Mouse (Mus musculus): ENCODE measurements around the gene Napsa. TPM values are rescaled to one million over a fixed set of nuclear protein-coding genes. Genes with fewer than 3 reads are reported as not detected.

Gene Napsa
- polyA plus RNA-seq, 1 experiment from 2014 or later = 0.42 TPM

DNA sequence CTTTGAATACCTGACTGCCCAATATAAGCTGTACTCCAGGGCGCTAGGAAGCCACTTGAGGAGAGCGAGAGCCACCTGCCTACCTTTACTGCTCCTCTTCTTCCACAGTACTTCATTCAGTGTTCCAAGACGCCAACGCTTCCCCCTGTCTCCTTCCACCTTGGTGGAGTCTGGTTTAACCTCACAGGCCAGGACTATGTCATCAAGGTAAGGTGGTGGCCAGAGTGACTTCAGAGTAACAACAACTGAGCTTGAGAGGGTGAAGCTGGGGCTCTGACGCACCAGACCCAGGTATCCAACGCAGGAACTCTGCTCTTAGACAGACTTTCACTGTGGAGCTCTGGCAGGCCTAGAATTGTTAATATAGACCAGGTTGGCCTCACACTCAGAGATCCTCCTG lies 13.4 kb downstream of the Napsa start:
- no peaks in the 10 kb centered on the region for H3K9me3 ChIP-seq (replicated peaks)
- WGBS = 96% methylated on average over 6 of the region's 6 CpGs
- H3K4me1 ChIP-seq = peaks cover 43% of the 10 kb centered on the region
- no peaks in the 10 kb centered on the region for H3K36me3 ChIP-seq
- H3K27me3 ChIP-seq (ENCODE audit: low read depth, poor library complexity, severe bottlenecking) = peaks cover 55% of the 10 kb centered on the region
- no peak overlapping the region for H3K27ac ChIP-seq (replicated peaks)
- no peak overlapping the region for H3K4me3 ChIP-seq
- DNase-seq (ENCODE audit: low spot score) = no peak

DNA sequence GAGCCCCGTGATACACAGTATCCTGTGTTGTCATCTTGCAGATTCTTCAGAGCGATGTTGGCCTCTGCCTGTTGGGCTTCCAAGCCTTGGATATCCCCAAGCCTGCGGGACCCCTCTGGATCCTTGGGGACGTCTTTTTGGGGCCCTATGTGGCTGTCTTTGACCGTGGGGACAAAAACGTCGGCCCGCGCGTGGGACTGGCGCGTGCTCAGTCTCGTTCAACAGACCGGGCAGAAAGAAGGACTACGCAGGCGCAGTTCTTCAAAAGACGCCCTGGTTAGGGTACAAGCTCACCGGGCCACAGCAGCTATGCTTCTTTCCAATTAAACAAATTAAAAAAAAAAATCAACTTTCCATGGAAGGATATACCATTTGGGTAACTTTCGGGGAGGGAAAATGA lies 14.3 kb downstream of the Napsa start:
- H3K27ac ChIP-seq (replicated peaks) = peak overlapping the region; percentile 71
- H3K4me3 ChIP-seq = peak overlapping the region; percentile 72
- peak; percentile 60 for DNase-seq (ENCODE audit: low spot score)
- H3K4me1 ChIP-seq = peaks cover 52% of the 10 kb centered on the region
- no peaks in the 10 kb centered on the region for H3K36me3 ChIP-seq
- H3K9me3 ChIP-seq (replicated peaks) = no peaks in the 10 kb centered on the region
- peaks cover 64% of the 10 kb centered on the region for H3K27me3 ChIP-seq (ENCODE audit: low read depth, poor library complexity, severe bottlenecking)
- WGBS = 11% methylated on average over 19 of the region's 19 CpGs

DNA sequence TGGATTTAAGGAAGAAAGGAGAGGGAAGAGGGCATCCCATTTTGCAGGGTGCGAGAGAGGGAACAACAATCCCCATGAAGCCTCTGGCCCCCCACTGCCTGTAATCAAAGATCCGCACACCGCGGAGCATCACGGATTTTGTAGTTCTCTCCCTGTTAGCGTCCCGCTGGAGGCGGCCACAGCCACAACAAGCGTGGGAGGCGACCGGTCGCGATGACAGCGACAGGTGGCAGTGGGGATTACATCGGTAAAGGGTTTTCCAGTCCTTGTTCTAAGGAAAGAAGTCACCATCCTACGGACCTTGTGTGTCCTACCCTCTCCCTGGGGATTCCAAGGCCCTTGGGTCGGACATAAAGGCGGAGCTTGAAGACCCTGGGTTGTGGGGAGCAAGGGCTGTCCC lies 14.8 kb downstream of the Napsa start:
- H3K27me3 ChIP-seq (ENCODE audit: low read depth, poor library complexity, severe bottlenecking) = peaks cover 68% of the 10 kb centered on the region
- H3K27ac ChIP-seq (replicated peaks) = peak overlapping the region; percentile 71
- no peaks in the 10 kb centered on the region for H3K36me3 ChIP-seq
- peak overlapping the region; percentile 72 for H3K4me3 ChIP-seq
- H3K4me1 ChIP-seq = peaks cover 56% of the 10 kb centered on the region
- WGBS = under 1% methylated on average over 18 of the region's 18 CpGs
- peak; percentile 84 for DNase-seq (ENCODE audit: low spot score)
- H3K9me3 ChIP-seq (replicated peaks) = no peaks in the 10 kb centered on the region

- Histone ChIP-seq H3K27ac (replicated peaks) (no peak overlapping the region), H3K9me3 (replicated peaks) (no peaks in the 10 kb centered on the region), H3K4me3 (peak overlapping the region; percentile 72), H3K4me1 (peaks cover 64% of the 10 kb centered on the region), H3K27me3 (ENCODE audit: low read depth, poor library complexity, severe bottlenecking) (peaks cover 76% of the 10 kb centered on the region), H3K36me3 (no peaks in the 10 kb centered on the region)
- 39% methylated on average over 6 of the region's 6 CpGs for WGBS
- DNase-seq (ENCODE audit: low spot score) = no peak
Observed at GRCm38 (mm10) chr7:44587676-44588075, 15.5 kb downstream of the Napsa start.

- Histone ChIP-seq H3K36me3 (no peaks in the 10 kb centered on the region), H3K9me3 (replicated peaks) (no peaks in the 10 kb centered on the region), H3K27ac (replicated peaks) (peak overlapping the region; percentile 49), H3K4me3 (peak overlapping the region; percentile 72), H3K4me1 (peaks cover 70% of the 10 kb centered on the region), H3K27me3 (ENCODE audit: low read depth, poor library complexity, severe bottlenecking) (peaks cover 82% of the 10 kb centered on the region)
- 13% methylated on average over 12 of the region's 12 CpGs for WGBS
- no peak for DNase-seq (ENCODE audit: low spot score)
Observed at GRCm38 (mm10) chr7:44588338-44588737, 16.2 kb downstream of the Napsa start.

DNA sequence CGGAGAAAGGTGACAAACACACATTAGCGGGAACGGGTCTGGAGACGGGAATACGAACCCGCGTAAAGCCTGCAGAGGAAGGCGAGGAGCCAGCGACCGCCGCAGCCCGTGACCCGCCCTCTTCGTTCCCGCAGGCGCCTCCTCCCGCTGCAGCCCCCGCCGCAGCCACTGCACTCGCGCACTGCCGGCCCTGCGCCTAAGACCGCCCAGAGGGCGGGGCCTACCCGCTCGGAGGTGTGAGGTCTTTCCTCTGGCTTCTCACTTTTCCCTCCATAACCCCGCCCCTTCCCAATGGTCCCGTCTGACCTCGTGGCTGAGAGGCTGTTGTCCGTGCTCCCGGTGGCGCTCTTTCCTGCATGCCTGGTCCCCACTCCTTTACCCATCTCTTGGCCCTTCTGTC lies 17.0 kb downstream of the Napsa start:
- Histone ChIP-seq H3K4me3 (peak overlapping the region; percentile 72), H3K9me3 (replicated peaks) (no peaks in the 10 kb centered on the region), H3K27me3 (ENCODE audit: low read depth, poor library complexity, severe bottlenecking) (peaks cover 88% of the 10 kb centered on the region), H3K4me1 (peaks cover 78% of the 10 kb centered on the region), H3K27ac (replicated peaks) (peak overlapping the region; percentile 49), H3K36me3 (no peaks in the 10 kb centered on the region)
- peak; percentile 85 for DNase-seq (ENCODE audit: low spot score)
- WGBS = 0% methylated on average over 33 of the region's 33 CpGs

GRCm38 (mm10) chr7:44589946-44590345 lies 17.8 kb downstream of the Napsa start:
- Histone ChIP-seq H3K36me3 (no peaks in the 10 kb centered on the region), H3K27me3 (ENCODE audit: low read depth, poor library complexity, severe bottlenecking) (peaks cover 86% of the 10 kb centered on the region), H3K4me3 (peak overlapping the region; percentile 72), H3K9me3 (replicated peaks) (no peaks in the 10 kb centered on the region), H3K27ac (replicated peaks) (peak overlapping the region; percentile 74; the same call in 1 of the 2 replicates), H3K4me1 (peaks cover 85% of the 10 kb centered on the region)
- DNase-seq (ENCODE audit: low spot score) = no peak
- 1% methylated on average over 13 of the region's 13 CpGs for WGBS

- DNase-seq (ENCODE audit: low spot score) = peak; percentile 98
- H3K9me3 ChIP-seq (replicated peaks) = no peaks in the 10 kb centered on the region
- H3K4me1 ChIP-seq = peaks cover 85% of the 10 kb centered on the region
- peaks cover 7% of the 10 kb centered on the region for H3K36me3 ChIP-seq
- H3K27ac ChIP-seq (replicated peaks) = peak within 1 kb of the TSS; percentile 74
- H3K27me3 ChIP-seq (ENCODE audit: low read depth, poor library complexity, severe bottlenecking) = peaks cover 79% of the 10 kb centered on the region
- peak within 1 kb of the TSS; percentile 72 for H3K4me3 ChIP-seq
- WGBS = under 1% methylated on average over 80 of the region's 80 CpGs
Observed at GRCm38 (mm10) chr7:44590402-44591347, 18.5 kb downstream of the Napsa start, which contains the start of gene Kcnc3. Kcnc3 (plus strand) TSS chr7:44590664.

DNA sequence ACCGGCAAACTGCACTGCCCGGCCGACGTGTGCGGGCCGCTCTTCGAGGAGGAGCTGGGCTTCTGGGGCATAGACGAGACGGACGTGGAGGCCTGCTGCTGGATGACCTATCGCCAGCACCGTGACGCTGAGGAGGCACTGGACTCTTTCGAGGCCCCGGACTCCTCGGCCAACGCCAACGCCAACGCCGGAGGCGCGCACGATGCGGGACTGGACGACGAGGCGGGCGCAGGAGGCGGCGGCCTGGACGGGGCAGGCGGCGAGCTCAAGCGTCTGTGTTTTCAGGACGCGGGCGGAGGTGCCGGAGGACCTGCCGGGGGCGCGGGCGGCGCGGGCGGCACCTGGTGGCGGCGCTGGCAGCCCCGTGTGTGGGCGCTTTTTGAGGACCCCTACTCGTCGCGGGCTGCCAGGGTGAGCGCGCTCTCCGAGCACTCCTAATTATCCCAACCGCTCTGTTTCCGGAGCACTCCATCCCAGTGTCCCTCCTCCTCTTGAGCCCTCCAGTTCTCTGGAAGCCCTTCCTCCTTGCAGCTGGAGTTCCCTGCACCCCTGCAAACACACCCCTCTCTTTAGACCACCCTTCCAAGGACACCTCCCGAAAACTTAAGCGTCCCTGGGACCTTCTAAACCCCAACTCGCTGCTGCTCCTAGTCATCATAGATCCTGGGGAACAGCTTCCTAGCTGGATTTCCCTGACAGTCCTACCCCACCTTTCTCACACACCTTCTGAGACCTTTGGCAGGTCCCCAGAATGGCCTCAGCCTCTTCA lies 19.4 kb downstream of the Napsa start:
- Histone ChIP-seq H3K27ac (replicated peaks) (peak overlapping the region; percentile 74), H3K9me3 (replicated peaks) (no peaks in the 10 kb centered on the region), H3K4me1 (peaks cover 81% of the 10 kb centered on the region), H3K4me3 (peak overlapping the region; percentile 72), H3K36me3 (peaks cover 14% of the 10 kb centered on the region), H3K27me3 (ENCODE audit: low read depth, poor library complexity, severe bottlenecking) (peaks cover 72% of the 10 kb centered on the region)
- peak; percentile 38 for DNase-seq (ENCODE audit: low spot score)
- WGBS = under 1% methylated on average over 56 of the region's 60 CpGs

DNA sequence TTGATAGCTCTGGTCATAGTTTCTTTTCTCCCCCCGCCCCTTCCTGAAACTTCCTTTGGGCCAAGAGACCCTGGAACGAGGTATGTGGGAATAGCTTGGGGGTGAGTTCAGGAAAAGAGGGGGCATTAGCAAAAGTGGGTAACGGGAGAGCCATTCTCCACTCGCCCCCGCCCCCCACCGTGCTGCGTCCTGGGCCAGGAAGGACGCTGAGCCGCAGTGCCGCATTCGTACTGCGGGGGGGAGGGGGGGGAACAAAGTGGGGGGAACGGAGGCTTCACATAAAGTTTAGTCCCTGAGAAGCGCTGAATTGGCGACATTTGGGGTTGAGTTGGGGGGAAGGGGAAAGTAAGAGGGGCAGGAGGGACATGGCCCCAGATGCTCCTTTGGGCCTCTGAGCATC lies 20.9 kb downstream of the Napsa start:
- peak overlapping the region; percentile 72 for H3K4me3 ChIP-seq
- no peak for DNase-seq (ENCODE audit: low spot score)

DNA sequence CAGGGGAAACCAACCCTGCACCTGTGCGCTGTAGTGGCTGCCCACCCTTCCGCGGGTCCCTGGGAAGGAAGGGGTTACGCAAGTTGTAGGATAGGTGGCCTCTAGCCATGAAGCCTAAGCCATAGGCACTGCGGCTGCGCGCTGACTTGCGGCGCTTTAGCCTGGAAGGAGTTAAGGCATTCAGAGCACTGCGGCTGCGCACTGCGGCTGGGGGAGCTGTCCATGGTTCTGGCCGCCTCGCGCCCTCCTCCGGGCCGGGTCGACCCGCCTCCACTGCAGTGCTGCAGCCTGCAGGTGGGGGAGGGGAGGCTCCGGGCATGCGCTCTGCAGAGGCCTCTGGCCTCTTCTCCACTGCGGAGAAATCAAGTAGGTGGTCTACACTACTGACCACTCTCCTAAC lies 21.6 kb downstream of the Napsa start:
- Histone ChIP-seq H3K4me1 (peaks cover 65% of the 10 kb centered on the region), H3K9me3 (replicated peaks) (no peaks in the 10 kb centered on the region), H3K27me3 (ENCODE audit: low read depth, poor library complexity, severe bottlenecking) (peaks cover 51% of the 10 kb centered on the region), H3K4me3 (peak overlapping the region; percentile 72), H3K36me3 (peaks cover 14% of the 10 kb centered on the region), H3K27ac (replicated peaks) (peak overlapping the region; percentile 46)
- DNase-seq (ENCODE audit: low spot score) = peak; percentile 94
- WGBS = 2% methylated on average over 22 of the region's 22 CpGs

More for the DNA sequence above, 20.9 kb downstream of the Napsa start:
- Histone ChIP-seq H3K4me1 (peaks cover 73% of the 10 kb centered on the region), H3K9me3 (replicated peaks) (no peaks in the 10 kb centered on the region), H3K27me3 (ENCODE audit: low read depth, poor library complexity, severe bottlenecking) (peaks cover 58% of the 10 kb centered on the region), H3K36me3 (peaks cover 14% of the 10 kb centered on the region), H3K27ac (replicated peaks) (no peak overlapping the region)
- WGBS = 3% methylated on average over 15 of the region's 15 CpGs

DNA sequence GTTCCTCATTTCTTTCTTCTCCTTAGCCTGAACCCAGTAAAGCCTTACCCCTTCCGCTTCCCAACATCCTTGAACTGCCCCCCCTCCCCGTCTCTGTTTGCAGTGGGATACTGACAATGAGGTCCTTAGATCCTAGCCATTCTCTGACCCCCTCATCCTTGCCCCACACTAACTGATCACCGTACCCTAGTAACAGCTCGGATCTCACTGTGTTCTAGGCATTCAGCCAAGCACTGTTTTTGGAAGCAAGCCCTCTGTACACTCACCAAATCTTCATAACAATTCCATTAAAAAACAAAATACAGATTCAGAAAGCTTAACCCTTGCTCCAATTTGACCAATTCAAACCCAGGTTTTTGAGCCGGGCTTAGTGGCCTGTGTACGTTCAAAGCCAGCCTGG lies 22.1 kb downstream of the Napsa start:
- peaks cover 14% of the 10 kb centered on the region for H3K36me3 ChIP-seq
- peaks cover 60% of the 10 kb centered on the region for H3K4me1 ChIP-seq
- no peaks in the 10 kb centered on the region for H3K9me3 ChIP-seq (replicated peaks)
- 68% methylated on average over 6 of the region's 6 CpGs for WGBS
- DNase-seq (ENCODE audit: low spot score) = no peak
- peaks cover 46% of the 10 kb centered on the region for H3K27me3 ChIP-seq (ENCODE audit: low read depth, poor library complexity, severe bottlenecking)
- H3K4me3 ChIP-seq = peak overlapping the region; percentile 72
- H3K27ac ChIP-seq (replicated peaks) = peak overlapping the region; percentile 46

Measured in midbrain, embryonic 10.5 days (tissue).